Mouse (Mus musculus) limb, embryonic 13.5 days (tissue): ENCODE measurements around the gene Hexim1. TPM values are rescaled to one million over a fixed set of nuclear protein-coding genes. Genes with fewer than 3 reads are reported as not detected.

Experiments used
- ATAC-seq: fragments of 200-750 bp; cut with Nextera tagmentation; 2 replicates; pipeline ENCODE4 v1.8.0; 2017; ENCODE audit warnings: low read depth, moderate number of reproducible peaks, moderate TSS enrichment; ENCODE audit not compliant: low FRiP score
- H3K27ac ChIP-seq: fragments of 300-500 bp; sonication (generic); 2 replicates; pipeline ENCODE4 v1.5.1; 2015; ENCODE audit warnings: inconsistent platforms, mild to moderate bottlenecking, moderate library complexity
- H3K27me3 ChIP-seq: fragments of 300-500 bp; sonication (generic); 2 replicates; pipeline ENCODE4 v1.6.1; 2015; ENCODE audit warnings: mild to moderate bottlenecking, inconsistent platforms
- H3K36me3 ChIP-seq: fragments of 300-500 bp; sonication (generic); 2 replicates; pipeline ENCODE4 v1.6.1; 2015; ENCODE audit warnings: inconsistent platforms, mild to moderate bottlenecking, moderate library complexity
- H3K4me1 ChIP-seq: fragments of 300-500 bp; sonication (generic); 2 replicates; pipeline ENCODE4 v1.6.1; 2015; ENCODE audit warnings: inconsistent platforms
- H3K4me2 ChIP-seq: fragments of 300-500 bp; sonication (generic); replicated peaks from 2 replicates; pipeline ENCODE4 v1.6.1; 2015; ENCODE audit warnings: inconsistent platforms, mild to moderate bottlenecking, moderate library complexity
- H3K4me3 ChIP-seq: fragments of 300-500 bp; sonication (generic); 2 replicates; pipeline ENCODE4 v1.5.1; 2015; ENCODE audit warnings: moderate library complexity, mild to moderate bottlenecking, inconsistent platforms
- H3K9ac ChIP-seq: fragments of 300-500 bp; sonication (generic); 2 replicates; pipeline ENCODE4 v1.6.1; 2015; ENCODE audit warnings: mild to moderate bottlenecking, inconsistent platforms
- H3K9me3 ChIP-seq: fragments of 300-500 bp; sonication (generic); 2 replicates; pipeline ENCODE4 v1.6.1; 2016; ENCODE audit warnings: inconsistent platforms
- WGBS: fragments of 180-500 bp; shearing (Covaris S2); methylation state at CpG from one replicate; pipeline ENCODE4 v1.1.7; 2015; 5-methylcytosine and 5-hydroxymethylcytosine counted together
- polyA plus RNA-seq: library from polyadenylated mRNA; unstranded; fragments of >200 nt; fragmentation: Nextera tagmentation; extraction: Ambion mirVana; gene quantifications from 2 replicates; pipeline ENCODE4 v1.2.1, GENCODE M21; 2015

Hexim1 gene
- 5.1 and 5.6 TPM in 2 replicates for polyA plus RNA-seq

DNA sequence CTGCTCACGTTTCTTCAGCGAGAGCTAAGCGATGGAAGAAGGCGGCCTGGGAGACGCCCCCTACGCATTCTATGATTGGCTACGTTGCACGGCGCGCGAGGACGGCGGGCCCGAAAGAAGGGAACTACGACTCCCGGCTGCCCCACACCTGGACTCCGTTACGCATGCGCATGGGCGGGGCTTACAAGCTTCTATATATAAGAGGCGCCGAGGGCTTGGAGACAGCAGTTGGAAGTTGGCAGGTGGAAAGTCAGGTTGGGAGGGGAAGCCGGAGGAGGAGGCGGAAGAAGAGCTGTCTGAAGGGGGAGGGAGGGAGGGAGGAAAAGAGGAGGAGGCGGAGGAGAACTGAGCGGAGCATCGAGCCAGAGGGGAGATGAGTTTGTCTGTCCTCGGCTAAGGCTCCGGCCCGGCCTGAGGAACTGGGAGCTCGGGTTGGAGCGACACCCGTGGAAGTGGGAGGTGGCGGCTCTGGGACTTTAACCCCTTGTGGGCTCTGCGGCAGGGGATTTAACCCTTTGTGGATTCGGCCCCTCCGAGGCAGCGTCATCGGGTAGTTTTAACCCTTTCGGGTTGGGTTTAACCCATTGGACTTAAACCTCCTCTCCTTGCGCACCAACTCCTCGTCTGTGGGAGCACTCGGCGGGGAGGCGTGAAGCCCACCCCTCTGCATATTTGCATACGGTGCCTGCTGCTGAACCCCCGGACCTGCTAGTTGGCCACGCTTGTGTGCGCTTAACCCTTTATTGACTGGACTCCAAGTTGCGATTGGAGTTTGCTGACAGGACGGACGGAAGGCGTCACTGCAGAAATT lies at the start of gene Hexim1:
TSS of gene Hexim1 (plus strand) at position 224 of the 811 bp plus-strand sequence.
- no peaks in the 10 kb centered on the region for H3K36me3 ChIP-seq
- H3K4me1 ChIP-seq: peaks cover 37% of the 10 kb centered on the region
- H3K4me3 ChIP-seq: peak within 1 kb of the TSS; percentile 73
- peak; percentile 93 for ATAC-seq
- under 1% methylated on average over 53 of the region's 53 CpGs for WGBS
- 0 out of 2 replicates have a peak, but pooled peaks cover 2% of the 10 kb centered on the region for H3K27me3 ChIP-seq
- H3K4me2 ChIP-seq: peak within 1 kb of the TSS; percentile 80
- H3K27ac ChIP-seq: peak within 1 kb of the TSS; percentile 94
- H3K9me3 ChIP-seq: no peaks in the 10 kb centered on the region
- H3K9ac ChIP-seq: peak within 1 kb of the TSS; percentile 83

DNA sequence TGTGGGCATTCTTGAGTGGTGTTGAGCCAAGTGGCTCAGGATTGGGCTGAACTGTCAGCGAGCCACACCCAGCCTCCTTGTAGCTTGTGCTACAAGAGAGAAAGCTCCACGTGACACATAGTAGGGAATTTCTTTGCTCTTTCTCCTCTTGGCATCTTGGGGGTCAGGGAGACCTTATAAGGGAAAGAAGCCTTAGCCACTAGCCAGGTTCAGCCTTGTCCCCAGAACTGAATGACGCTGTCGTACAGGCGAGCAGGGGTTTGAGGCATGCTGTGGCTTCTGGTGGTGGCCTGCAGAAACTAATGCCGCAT lies 49.0 kb upstream of the Hexim1 start:
- 93% methylated on average over 6 of the region's 6 CpGs for WGBS
- Histone ChIP-seq H3K4me2 (no peak overlapping the region), H3K9ac (no peak overlapping the region), H3K4me3 (no peak overlapping the region), H3K36me3 (peaks cover 92% of the 10 kb centered on the region), H3K27ac (0 out of 2 replicates have a peak overlapping the region, but pooled peaks have one; percentile 16), H3K4me1 (no peaks in the 10 kb centered on the region), H3K27me3 (no peaks in the 10 kb centered on the region), H3K9me3 (no peaks in the 10 kb centered on the region)
- ATAC-seq: no peak

DNA sequence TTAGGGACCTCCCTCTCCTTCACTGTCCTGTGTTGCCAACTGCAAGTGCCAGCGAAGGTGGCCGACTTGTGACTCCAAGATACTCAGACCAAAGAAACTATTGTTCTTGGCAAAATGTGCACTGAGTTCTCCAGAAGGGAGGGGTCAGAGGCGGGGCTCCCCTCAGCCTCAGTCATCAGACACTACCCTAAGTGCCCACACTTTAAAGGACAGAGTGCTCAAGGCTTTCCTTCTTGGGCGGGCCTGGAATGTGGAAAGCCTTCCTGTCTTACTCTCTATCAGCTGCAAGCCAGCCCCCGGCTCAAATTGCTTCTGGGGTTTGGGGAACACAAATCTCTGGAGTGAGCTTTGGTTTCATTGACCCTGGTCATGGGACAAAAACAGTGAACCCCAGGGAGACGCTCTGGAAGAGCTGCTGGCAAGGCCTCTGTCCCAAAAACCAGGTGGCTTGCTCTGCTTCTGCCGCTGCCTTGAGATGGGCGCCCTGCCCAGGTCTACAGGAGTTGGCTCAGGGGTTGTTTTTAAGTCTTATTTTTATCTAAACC lies 48.5 kb upstream of the Hexim1 start:
- H3K27me3 ChIP-seq: no peaks in the 10 kb centered on the region
- H3K4me1 ChIP-seq: no peaks in the 10 kb centered on the region
- H3K9ac ChIP-seq: no peak overlapping the region
- WGBS: 81% methylated on average over 8 of the region's 8 CpGs
- H3K4me3 ChIP-seq: no peak overlapping the region
- no peak overlapping the region for H3K4me2 ChIP-seq
- no peaks in the 10 kb centered on the region for H3K9me3 ChIP-seq
- 0 out of 2 replicates have a peak overlapping the region, but pooled peaks have one; percentile 16 for H3K27ac ChIP-seq
- no peak for ATAC-seq
- H3K36me3 ChIP-seq: peaks cover 88% of the 10 kb centered on the region

DNA sequence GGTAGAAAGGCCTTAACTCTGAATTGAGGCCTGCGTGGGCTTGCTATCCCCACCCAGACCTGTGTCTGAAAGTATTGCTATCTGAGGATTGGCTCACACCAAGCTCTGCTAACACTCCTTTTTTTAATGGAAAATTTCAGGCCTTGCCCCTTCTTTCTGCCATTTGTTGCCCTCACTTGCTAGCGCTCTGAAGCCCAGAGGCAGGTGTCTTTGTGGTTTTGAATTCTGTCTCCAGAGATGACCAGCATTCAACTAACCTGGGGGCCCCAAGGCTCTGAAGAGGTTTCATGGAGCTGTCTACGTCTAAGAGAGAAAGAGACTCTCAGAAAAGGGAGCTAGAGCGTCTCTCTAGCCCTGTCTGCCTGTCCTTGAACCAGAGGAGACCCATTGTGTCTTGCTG lies 47.8 kb upstream of the Hexim1 start:
- H3K36me3 ChIP-seq: peaks cover 83% of the 10 kb centered on the region
- no peak for ATAC-seq

DNA sequence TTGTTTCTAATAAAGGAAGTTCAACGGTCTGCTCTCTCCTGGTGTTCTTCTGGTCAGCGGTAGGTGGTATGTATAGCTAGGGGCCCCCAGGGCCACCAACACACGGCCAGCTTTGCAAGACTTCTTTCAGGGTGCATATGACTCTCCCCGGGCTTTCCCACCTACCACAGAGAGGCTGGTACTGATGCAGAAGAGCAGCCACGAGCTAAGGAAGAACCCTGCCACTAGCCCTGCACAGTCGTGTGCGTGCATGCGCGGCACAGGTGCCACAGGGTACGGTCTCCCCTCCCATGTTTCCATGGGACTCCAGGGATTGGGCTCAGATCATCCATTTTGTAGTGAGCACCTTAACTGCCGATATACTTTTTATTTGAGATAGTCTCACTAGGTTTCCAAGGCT lies 47.1 kb upstream of the Hexim1 start:
- H3K36me3 ChIP-seq: peaks cover 77% of the 10 kb centered on the region
- no peaks in the 10 kb centered on the region for H3K9me3 ChIP-seq
- no peak for ATAC-seq
- 93% methylated on average over 11 of the region's 11 CpGs for WGBS
- no peak overlapping the region for H3K4me3 ChIP-seq
- no peaks in the 10 kb centered on the region for H3K27me3 ChIP-seq
- no peaks in the 10 kb centered on the region for H3K4me1 ChIP-seq
- no peak overlapping the region for H3K4me2 ChIP-seq
- H3K27ac ChIP-seq: no peak overlapping the region
- H3K9ac ChIP-seq: no peak overlapping the region

More for the DNA sequence above, 47.8 kb upstream of the Hexim1 start:
- no peak overlapping the region for H3K9ac ChIP-seq
- H3K4me1 ChIP-seq: no peaks in the 10 kb centered on the region
- H3K27me3 ChIP-seq: no peaks in the 10 kb centered on the region
- no peaks in the 10 kb centered on the region for H3K9me3 ChIP-seq
- H3K4me3 ChIP-seq: no peak overlapping the region
- H3K4me2 ChIP-seq: no peak overlapping the region
- no peak overlapping the region for H3K27ac ChIP-seq
- WGBS: 91% methylated on average over 4 of the region's 4 CpGs

DNA sequence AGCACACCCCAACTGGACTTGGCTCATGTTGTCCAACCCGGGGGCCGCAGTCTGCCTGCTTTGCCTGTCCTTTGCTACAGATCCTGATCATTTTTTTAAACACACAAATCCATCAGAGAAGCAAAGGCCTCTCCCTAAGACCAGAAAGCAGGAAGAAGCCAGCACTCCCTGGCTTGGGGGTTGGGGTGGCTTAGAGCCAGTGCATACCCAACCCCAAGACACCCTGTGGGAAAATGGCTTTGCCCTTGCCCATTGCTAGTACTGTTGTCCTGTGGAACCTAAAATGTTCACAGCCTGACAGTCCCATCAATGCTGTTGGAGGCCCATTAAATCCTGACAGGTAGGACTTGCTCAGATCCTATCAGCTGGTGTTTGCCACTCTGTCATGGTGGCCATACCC lies 46.3 kb upstream of the Hexim1 start:
- Histone ChIP-seq H3K4me3 (no peak overlapping the region), H3K4me2 (no peak overlapping the region), H3K9ac (no peak overlapping the region), H3K27ac (no peak overlapping the region), H3K9me3 (no peaks in the 10 kb centered on the region), H3K36me3 (peaks cover 69% of the 10 kb centered on the region), H3K27me3 (no peaks in the 10 kb centered on the region), H3K4me1 (peaks cover 1% of the 10 kb centered on the region; the same call in 1 of the 2 replicates)
- WGBS: 100% methylated on average over 2 of the region's 2 CpGs
- no peak for ATAC-seq

DNA sequence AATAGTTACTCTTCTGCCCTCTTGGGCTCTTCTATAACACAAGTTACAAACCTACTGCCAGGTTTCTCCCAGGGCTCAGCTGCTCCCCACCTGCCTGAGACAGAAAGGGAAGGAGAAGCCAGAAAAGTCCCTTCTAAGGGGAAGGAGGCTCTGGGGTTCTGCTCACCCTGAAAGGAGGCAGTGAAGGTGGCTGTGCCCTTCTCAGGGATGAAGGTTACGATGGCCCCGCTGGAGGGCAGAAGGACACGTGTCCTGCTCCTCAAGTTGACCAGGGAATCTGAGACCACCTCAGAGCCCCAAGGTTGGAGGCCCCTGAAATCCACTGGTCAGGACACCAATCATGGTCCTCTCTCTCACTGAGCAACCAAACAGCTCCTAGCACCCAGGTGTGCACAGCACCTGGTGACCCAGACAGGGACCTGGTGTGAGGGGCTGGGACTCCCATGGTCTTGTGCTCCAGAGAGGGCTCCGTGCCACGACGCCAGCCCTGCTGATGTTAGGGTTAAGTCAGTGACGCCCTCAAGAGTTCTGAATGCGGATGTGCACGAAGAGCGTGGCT lies 45.6 kb upstream of the Hexim1 start:
- Histone ChIP-seq H3K27me3 (no peaks in the 10 kb centered on the region), H3K9ac (no peak overlapping the region), H3K4me2 (no peak overlapping the region), H3K27ac (no peak overlapping the region), H3K36me3 (peaks cover 63% of the 10 kb centered on the region), H3K9me3 (no peaks in the 10 kb centered on the region), H3K4me3 (no peak overlapping the region), H3K4me1 (peaks cover 4% of the 10 kb centered on the region; the same call in 1 of the 2 replicates)
- WGBS: 94% methylated on average over 10 of the region's 10 CpGs
- ATAC-seq: no peak

DNA sequence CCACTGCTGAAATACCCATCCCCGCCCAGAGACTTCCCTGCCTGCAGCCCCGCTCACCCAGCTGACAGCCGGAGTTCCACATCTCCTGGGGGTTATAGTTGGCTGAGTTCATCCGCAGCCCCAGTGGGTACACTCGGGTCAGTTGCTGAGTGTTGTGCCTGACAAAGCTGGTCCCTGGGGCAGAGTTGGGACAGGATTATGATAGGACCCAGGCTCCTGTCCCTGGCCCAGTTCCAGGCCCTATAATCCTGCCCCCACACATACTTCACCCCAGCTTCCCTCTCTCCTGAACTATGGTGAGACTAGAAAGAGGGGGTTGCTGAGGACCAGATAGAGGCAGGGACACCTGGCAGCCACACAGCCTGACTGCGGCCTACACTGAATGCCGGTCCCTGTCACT lies 42.4 kb upstream of the Hexim1 start:
- 88% methylated on average over 7 of the region's 7 CpGs for WGBS

DNA sequence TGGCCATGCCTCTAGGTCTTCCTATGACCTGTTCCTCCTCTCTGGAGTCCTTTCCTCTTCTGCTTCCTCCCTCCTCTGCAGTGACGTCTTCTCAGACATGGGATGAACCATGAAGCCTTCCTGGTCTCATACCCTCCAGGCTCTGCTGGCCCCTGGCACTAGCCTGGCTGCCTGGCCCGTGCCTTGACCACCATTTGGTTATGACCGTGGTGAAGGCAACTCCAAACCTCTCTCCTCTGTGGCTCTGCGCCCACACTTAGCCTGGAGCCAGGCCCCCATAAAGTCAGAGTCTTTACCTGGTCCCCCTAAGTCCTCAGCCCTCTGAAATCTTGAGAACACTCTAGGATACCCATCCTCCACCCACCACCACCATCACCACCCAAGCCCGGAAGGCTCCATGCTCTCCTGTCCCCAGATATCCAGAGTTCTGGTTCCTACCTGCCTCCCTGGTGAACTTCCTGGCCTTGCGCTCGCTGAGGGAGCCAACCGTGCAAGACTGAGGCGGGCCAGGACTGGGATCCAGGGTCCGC lies 41.8 kb upstream of the Hexim1 start:
- Histone ChIP-seq H3K4me2 (no peak overlapping the region), H3K4me3 (no peak overlapping the region), H3K9ac (no peak overlapping the region), H3K9me3 (no peaks in the 10 kb centered on the region), H3K36me3 (peaks cover 26% of the 10 kb centered on the region), H3K4me1 (peaks cover 4% of the 10 kb centered on the region; the same call in 1 of the 2 replicates), H3K27me3 (peaks cover 15% of the 10 kb centered on the region), H3K27ac (no peak overlapping the region)
- ATAC-seq: no peak
- WGBS: 56% methylated on average over 10 of the region's 10 CpGs

More for the DNA sequence above, 42.4 kb upstream of the Hexim1 start:
- no peak overlapping the region for H3K9ac ChIP-seq
- peaks cover 4% of the 10 kb centered on the region; the same call in 1 of the 2 replicates for H3K4me1 ChIP-seq
- peaks cover 31% of the 10 kb centered on the region for H3K36me3 ChIP-seq
- H3K27ac ChIP-seq: no peak overlapping the region
- no peak overlapping the region for H3K4me2 ChIP-seq
- H3K27me3 ChIP-seq: peaks cover 10% of the 10 kb centered on the region
- no peak overlapping the region for H3K4me3 ChIP-seq
- H3K9me3 ChIP-seq: no peaks in the 10 kb centered on the region
- no peak for ATAC-seq

DNA sequence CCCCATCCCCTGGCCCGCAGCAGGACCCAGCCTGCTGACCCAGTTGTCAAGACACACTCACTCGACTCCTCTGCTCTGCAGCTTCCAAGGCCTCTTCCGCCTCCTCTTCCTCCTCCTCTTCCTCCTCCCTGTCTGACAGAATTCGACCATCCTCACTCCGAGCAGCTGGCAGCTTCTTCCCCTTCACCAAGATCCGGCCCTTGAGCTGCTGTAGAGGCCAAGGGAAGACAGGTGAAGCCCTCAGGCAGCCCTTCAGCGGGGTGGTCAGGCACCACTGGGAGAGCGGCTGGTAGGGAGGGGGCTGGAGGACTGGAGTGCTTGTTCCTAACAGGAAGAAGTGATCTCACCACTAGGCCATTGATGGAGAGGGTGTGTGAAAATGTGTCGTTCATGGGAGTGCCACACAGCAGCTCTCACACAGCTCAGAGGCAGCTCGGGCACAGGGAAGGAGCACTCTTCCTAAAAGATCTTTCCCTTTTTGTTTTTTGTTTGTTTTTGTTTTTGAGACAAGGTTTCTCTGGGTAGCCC lies 41.2 kb upstream of the Hexim1 start:
- Histone ChIP-seq H3K9ac (0 out of 2 replicates have a peak overlapping the region, but pooled peaks have one; percentile 19), H3K9me3 (no peaks in the 10 kb centered on the region), H3K4me1 (peaks cover 4% of the 10 kb centered on the region; the same call in 1 of the 2 replicates), H3K27ac (no peak overlapping the region), H3K27me3 (peaks cover 22% of the 10 kb centered on the region), H3K4me3 (no peak overlapping the region), H3K4me2 (no peak overlapping the region), H3K36me3 (peaks cover 19% of the 10 kb centered on the region)
- 21% methylated on average over 10 of the region's 10 CpGs for WGBS
- ATAC-seq: no peak

DNA sequence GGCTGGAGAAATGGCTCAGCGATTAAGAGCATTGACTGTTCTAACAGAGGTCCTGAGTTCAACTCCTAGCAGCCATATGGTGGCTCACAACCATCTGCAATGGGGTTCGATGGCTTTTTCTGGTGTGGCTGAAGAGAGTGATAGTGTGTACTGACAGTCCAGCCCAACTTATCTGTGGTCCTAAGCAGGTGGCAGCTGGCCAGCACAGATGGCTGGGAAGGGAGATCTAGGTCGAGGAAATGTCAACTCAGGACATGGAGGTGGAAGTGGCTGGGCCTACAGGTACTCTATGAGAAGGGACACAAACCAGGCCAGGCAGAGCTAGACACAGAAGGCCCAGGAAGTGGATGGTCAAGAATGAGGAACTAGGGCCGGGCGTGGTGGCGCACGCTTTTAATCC lies 40.0 kb upstream of the Hexim1 start:
- Histone ChIP-seq H3K9ac (no peak overlapping the region), H3K4me2 (no peak overlapping the region), H3K4me3 (no peak overlapping the region), H3K4me1 (peaks cover 16% of the 10 kb centered on the region), H3K36me3 (peaks cover 8% of the 10 kb centered on the region), H3K27me3 (peaks cover 33% of the 10 kb centered on the region), H3K9me3 (no peaks in the 10 kb centered on the region), H3K27ac (no peak overlapping the region)
- 90% methylated on average over 7 of the region's 7 CpGs for WGBS
- no peak for ATAC-seq

DNA sequence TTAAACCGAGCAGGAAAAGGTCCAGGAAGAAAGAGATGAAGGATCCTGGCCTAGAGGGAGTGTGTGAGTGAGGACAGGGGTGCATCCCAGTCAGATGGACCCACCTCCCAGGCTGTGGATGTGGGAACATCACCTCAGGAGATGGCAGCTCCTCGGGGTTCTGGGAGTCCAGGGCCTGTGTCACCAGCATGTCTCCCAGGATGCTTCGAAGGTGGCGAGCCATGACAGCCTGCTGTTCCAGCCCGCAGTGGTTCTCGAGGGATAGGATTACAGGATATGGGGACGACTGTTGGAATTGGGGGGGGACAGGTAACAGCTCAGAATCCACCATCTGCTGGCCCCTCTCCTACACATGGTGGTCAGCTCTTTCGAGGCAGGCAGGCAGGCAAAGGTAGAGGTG lies 39.5 kb upstream of the Hexim1 start:
- no peak overlapping the region for H3K9ac ChIP-seq
- no peak overlapping the region for H3K27ac ChIP-seq
- no peak overlapping the region for H3K4me3 ChIP-seq
- no peak for ATAC-seq
- H3K27me3 ChIP-seq: peaks cover 39% of the 10 kb centered on the region
- peaks cover 3% of the 10 kb centered on the region for H3K36me3 ChIP-seq
- peaks cover 16% of the 10 kb centered on the region for H3K4me1 ChIP-seq
- H3K9me3 ChIP-seq: no peaks in the 10 kb centered on the region
- no peak overlapping the region for H3K4me2 ChIP-seq
- 75% methylated on average over 8 of the region's 8 CpGs for WGBS
